Mouse (Mus musculus) forebrain, embryonic 15.5 days (tissue): Measurements from ENCODE around the gene Sh3d19. TPM values are rescaled to one million over a fixed set of nuclear protein-coding genes. Genes with fewer than 3 reads are reported as not detected.

Source experiments
- ATAC-seq: fragments of 200-750 bp; cut with Nextera tagmentation; replicated peaks from 2 replicates; pipeline ENCODE4 v1.8.0; 2017; ENCODE audit warnings: mild to moderate bottlenecking, moderate TSS enrichment, moderate library complexity
- H3K27ac ChIP-seq: fragments of 300-500 bp; sonication (generic); replicated peaks from 2 replicates; pipeline ENCODE4 v1.5.1; 2015; ENCODE audit warnings: mild to moderate bottlenecking, inconsistent platforms
- H3K27me3 ChIP-seq: fragments of 300-500 bp; sonication (generic); 2 replicates; pipeline ENCODE4 v1.6.1; 2015; ENCODE audit warnings: inconsistent platforms
- H3K36me3 ChIP-seq: fragments of 300-500 bp; sonication (generic); 2 replicates; pipeline ENCODE4 v1.6.1; 2015; ENCODE audit warnings: mild to moderate bottlenecking, inconsistent platforms
- H3K4me1 ChIP-seq: fragments of 300-500 bp; sonication (generic); 2 replicates; pipeline ENCODE4 v1.6.1; 2015; ENCODE audit warnings: inconsistent platforms
- H3K4me2 ChIP-seq: fragments of 300-500 bp; sonication (generic); replicated peaks from 2 replicates; pipeline ENCODE4 v1.6.1; 2015; ENCODE audit warnings: mild to moderate bottlenecking, inconsistent platforms
- H3K4me3 ChIP-seq: fragments of 300-500 bp; sonication (generic); 2 replicates; pipeline ENCODE4 v1.5.1; 2015; ENCODE audit warnings: mild to moderate bottlenecking, inconsistent platforms
- H3K9ac ChIP-seq: fragments of 300-500 bp; sonication (generic); replicated peaks from 2 replicates; pipeline ENCODE4 v1.6.1; 2015; ENCODE audit warnings: mild to moderate bottlenecking, inconsistent platforms
- H3K9me3 ChIP-seq: fragments of 300-500 bp; sonication (generic); 2 replicates; pipeline ENCODE4 v1.6.1; 2016; ENCODE audit warnings: inconsistent platforms
- WGBS: fragments of 180-500 bp; shearing (Covaris S2); methylation state at CpG from one replicate; pipeline ENCODE4 v1.1.7; 2015; ENCODE audit warnings: mixed read lengths; 5-methylcytosine and 5-hydroxymethylcytosine counted together
- polyA plus RNA-seq: library from polyadenylated mRNA; unstranded; fragments of >200 nt; fragmentation: Nextera tagmentation; extraction: Ambion mirVana; gene quantifications from 2 replicates; pipeline ENCODE4 v1.2.1, GENCODE M21; 2015

Gene Sh3d19
- polyA plus RNA-seq, 1 experiment from 2014 or later, result 9.6 TPM

- ATAC-seq, result no peak
- H3K4me2 ChIP-seq, result no peak overlapping the region
Observed at GRCm38 (mm10) chr3:85987225-85987624, 16.3 kb downstream of the Sh3d19 start.

GRCm38 (mm10) chr3:85991140-85991801 lies 20.4 kb downstream of the Sh3d19 start:
- WGBS, result 69% methylated on average over 6 of the region's 6 CpGs

More at GRCm38 (mm10) chr3:85987225-85987624, 16.3 kb downstream of the Sh3d19 start:
- no peak overlapping the region for H3K27ac ChIP-seq
- H3K9me3 ChIP-seq, result no peaks in the 10 kb centered on the region
- no peaks in the 10 kb centered on the region for H3K4me1 ChIP-seq
- H3K4me3 ChIP-seq, result no peak overlapping the region
- H3K9ac ChIP-seq, result no peak overlapping the region
- no peaks in the 10 kb centered on the region for H3K27me3 ChIP-seq
- no peaks in the 10 kb centered on the region for H3K36me3 ChIP-seq
- WGBS, result 94% methylated on average over 2 of the region's 2 CpGs

GRCm38 (mm10) chr3:85991802-85992156 lies 20.9 kb downstream of the Sh3d19 start:
- no peak for ATAC-seq
- Histone ChIP-seq H3K4me3 (no peak overlapping the region), H3K4me1 (no peaks in the 10 kb centered on the region), H3K9ac (no peak overlapping the region), H3K4me2 (no peak overlapping the region), H3K9me3 (no peaks in the 10 kb centered on the region), H3K27me3 (no peaks in the 10 kb centered on the region), H3K27ac (no peak overlapping the region), H3K36me3 (no peaks in the 10 kb centered on the region)
- 73% methylated on average over 5 of the region's 5 CpGs for WGBS

More at GRCm38 (mm10) chr3:85991140-85991801, 20.4 kb downstream of the Sh3d19 start:
- Histone ChIP-seq H3K27ac (no peak overlapping the region), H3K9me3 (no peaks in the 10 kb centered on the region), H3K4me2 (no peak overlapping the region), H3K27me3 (no peaks in the 10 kb centered on the region), H3K36me3 (no peaks in the 10 kb centered on the region), H3K4me3 (no peak overlapping the region), H3K4me1 (no peaks in the 10 kb centered on the region), H3K9ac (no peak overlapping the region)
- ATAC-seq, result no peak

- 85% methylated on average over 11 of the region's 11 CpGs for WGBS
- H3K9me3 ChIP-seq, result no peaks in the 10 kb centered on the region
- no peaks in the 10 kb centered on the region for H3K36me3 ChIP-seq
- H3K27ac ChIP-seq, result no peak overlapping the region
- no peak overlapping the region for H3K4me3 ChIP-seq
- no peak overlapping the region for H3K9ac ChIP-seq
- no peaks in the 10 kb centered on the region for H3K4me1 ChIP-seq
- H3K27me3 ChIP-seq, result no peaks in the 10 kb centered on the region
- no peak overlapping the region for H3K4me2 ChIP-seq
- ATAC-seq, result no peak
Observed at GRCm38 (mm10) chr3:85993744-85994143, 22.8 kb downstream of the Sh3d19 start.

- WGBS, result 87% methylated on average over 4 of the region's 4 CpGs
- no peak for ATAC-seq
- H3K9ac ChIP-seq, result no peak overlapping the region
- H3K27me3 ChIP-seq, result no peaks in the 10 kb centered on the region
- H3K4me2 ChIP-seq, result no peak overlapping the region
- no peaks in the 10 kb centered on the region for H3K4me1 ChIP-seq
- no peaks in the 10 kb centered on the region for H3K9me3 ChIP-seq
- no peaks in the 10 kb centered on the region for H3K36me3 ChIP-seq
- H3K27ac ChIP-seq, result no peak overlapping the region
- H3K4me3 ChIP-seq, result no peak overlapping the region
Observed at GRCm38 (mm10) chr3:85994645-85995044, 23.7 kb downstream of the Sh3d19 start.

- H3K27me3 ChIP-seq, result no peaks in the 10 kb centered on the region
- no peaks in the 10 kb centered on the region for H3K36me3 ChIP-seq
- H3K27ac ChIP-seq, result no peak overlapping the region
- H3K4me2 ChIP-seq, result no peak overlapping the region
- 95% methylated on average over 3 of the region's 3 CpGs for WGBS
- H3K9me3 ChIP-seq, result no peaks in the 10 kb centered on the region
- ATAC-seq, result no peak
- no peak overlapping the region for H3K9ac ChIP-seq
- H3K4me1 ChIP-seq, result no peaks in the 10 kb centered on the region
- no peak overlapping the region for H3K4me3 ChIP-seq
Observed at GRCm38 (mm10) chr3:86001271-86001670, 30.4 kb downstream of the Sh3d19 start.

GRCm38 (mm10) chr3:86002423-86002822 lies 31.5 kb downstream of the Sh3d19 start, which contains the start of gene Prss48:
TSS of gene Prss48 (minus strand) at chr3:86002491.
- 78% methylated on average over 17 of the region's 17 CpGs for WGBS
- no peak for ATAC-seq
- H3K27me3 ChIP-seq, result no peaks in the 10 kb centered on the region
- H3K27ac ChIP-seq, result no peak within 1 kb of the TSS
- no peaks in the 10 kb centered on the region for H3K36me3 ChIP-seq
- H3K4me2 ChIP-seq, result no peak within 1 kb of the TSS
- no peak within 1 kb of the TSS for H3K4me3 ChIP-seq
- H3K9me3 ChIP-seq, result no peaks in the 10 kb centered on the region
- no peak within 1 kb of the TSS for H3K9ac ChIP-seq
- no peaks in the 10 kb centered on the region for H3K4me1 ChIP-seq

GRCm38 (mm10) chr3:86002940-86003339 lies 32.0 kb downstream of the Sh3d19 start:
- Histone ChIP-seq H3K4me2 (no peak overlapping the region), H3K27me3 (no peaks in the 10 kb centered on the region), H3K4me3 (no peak overlapping the region), H3K4me1 (no peaks in the 10 kb centered on the region), H3K36me3 (no peaks in the 10 kb centered on the region), H3K9me3 (no peaks in the 10 kb centered on the region), H3K27ac (no peak overlapping the region), H3K9ac (no peak overlapping the region)
- ATAC-seq, result no peak
- WGBS, result 90% methylated on average over 5 of the region's 5 CpGs

GRCm38 (mm10) chr3:86004751-86005150 lies 33.8 kb downstream of the Sh3d19 start:
- Histone ChIP-seq H3K27me3 (no peaks in the 10 kb centered on the region), H3K4me1 (no peaks in the 10 kb centered on the region), H3K36me3 (no peaks in the 10 kb centered on the region), H3K27ac (no peak overlapping the region), H3K4me2 (no peak overlapping the region), H3K9me3 (no peaks in the 10 kb centered on the region), H3K4me3 (no peak overlapping the region), H3K9ac (no peak overlapping the region)
- ATAC-seq, result no peak
- 87% methylated on average over 10 of the region's 10 CpGs for WGBS

GRCm38 (mm10) chr3:86010618-86011017 lies 39.7 kb downstream of the Sh3d19 start:
- WGBS, result 77% methylated on average over 3 of the region's 3 CpGs

GRCm38 (mm10) chr3:86011373-86011772 lies 40.5 kb downstream of the Sh3d19 start:
- Histone ChIP-seq H3K9me3 (no peaks in the 10 kb centered on the region), H3K36me3 (no peaks in the 10 kb centered on the region), H3K4me3 (no peak overlapping the region), H3K27ac (no peak overlapping the region), H3K9ac (no peak overlapping the region), H3K4me1 (no peaks in the 10 kb centered on the region), H3K4me2 (no peak overlapping the region), H3K27me3 (no peaks in the 10 kb centered on the region)
- 89% methylated on average over 6 of the region's 6 CpGs for WGBS
- no peak for ATAC-seq

More at GRCm38 (mm10) chr3:86010618-86011017, 39.7 kb downstream of the Sh3d19 start:
- Histone ChIP-seq H3K9me3 (no peaks in the 10 kb centered on the region), H3K36me3 (no peaks in the 10 kb centered on the region), H3K27me3 (no peaks in the 10 kb centered on the region), H3K4me2 (no peak overlapping the region), H3K27ac (no peak overlapping the region), H3K4me3 (no peak overlapping the region), H3K4me1 (no peaks in the 10 kb centered on the region), H3K9ac (no peak overlapping the region)
- no peak for ATAC-seq

- H3K4me2 ChIP-seq, result no peak overlapping the region
- no peak overlapping the region for H3K27ac ChIP-seq
- WGBS, result 68% methylated on average over 3 of the region's 3 CpGs
- no peak overlapping the region for H3K9ac ChIP-seq
- H3K36me3 ChIP-seq, result no peaks in the 10 kb centered on the region
- no peaks in the 10 kb centered on the region for H3K4me1 ChIP-seq
- H3K9me3 ChIP-seq, result no peaks in the 10 kb centered on the region
- ATAC-seq, result no peak
- no peak overlapping the region for H3K4me3 ChIP-seq
- H3K27me3 ChIP-seq, result no peaks in the 10 kb centered on the region
Observed at GRCm38 (mm10) chr3:86011833-86012232, 40.9 kb downstream of the Sh3d19 start.

GRCm38 (mm10) chr3:86013837-86014236 lies 42.9 kb downstream of the Sh3d19 start:
- Histone ChIP-seq H3K9me3 (no peaks in the 10 kb centered on the region), H3K9ac (no peak overlapping the region), H3K36me3 (no peaks in the 10 kb centered on the region), H3K4me1 (no peaks in the 10 kb centered on the region), H3K4me2 (no peak overlapping the region), H3K27ac (no peak overlapping the region), H3K4me3 (no peak overlapping the region), H3K27me3 (no peaks in the 10 kb centered on the region)
- WGBS, result 86% methylated on average over 10 of the region's 10 CpGs
- ATAC-seq, result no peak
